Mouse (Mus musculus): ENCODE measurements around the gene Cyb5d2. TPM values are rescaled to one million over a fixed set of nuclear protein-coding genes. Genes with fewer than 3 reads are reported as not detected.
"Not testable (repeated sequence)": the region's sequence is repeated elsewhere in the genome, so short reads cannot be mapped to it uniquely, and the experiment has no call there.

The Cyb5d2 gene
- polyA plus RNA-seq, 1 experiment from 2014 or later: 7.5 TPM

DNA sequence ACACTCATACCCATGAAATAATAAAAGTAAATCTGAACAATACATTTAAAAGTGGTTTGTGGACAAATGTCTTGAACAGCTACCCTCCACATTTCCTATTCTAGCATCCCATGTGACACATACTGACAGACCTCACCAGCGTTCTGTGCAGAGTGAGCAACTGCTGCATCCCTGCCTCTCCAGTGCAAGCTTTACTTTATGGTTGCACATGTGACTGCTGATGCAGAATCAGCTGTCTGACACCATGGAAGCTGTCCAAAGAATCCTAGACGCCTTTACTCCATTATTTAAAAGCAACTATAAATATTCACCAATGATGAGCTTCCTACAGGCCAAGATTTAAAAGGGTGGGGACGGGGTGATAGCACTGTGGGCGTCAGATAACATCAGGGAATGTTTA lies 24.5 kb downstream of the Cyb5d2 start:
- Histone ChIP-seq H3K4me2 (replicated peaks) (no peak overlapping the region), H3K27ac (replicated peaks) (no peak overlapping the region), H3K4me1 (no peaks in the 10 kb centered on the region), H3K9me3 (no peaks in the 10 kb centered on the region), H3K36me3 (peaks cover 25% of the 10 kb centered on the region), H3K27me3 (no peaks in the 10 kb centered on the region), H3K9ac (replicated peaks) (no peak overlapping the region), H3K4me3 (no peak overlapping the region)
- no peak for ATAC-seq (replicated peaks)
- 76% methylated on average over 4 of the region's 4 CpGs for WGBS

DNA sequence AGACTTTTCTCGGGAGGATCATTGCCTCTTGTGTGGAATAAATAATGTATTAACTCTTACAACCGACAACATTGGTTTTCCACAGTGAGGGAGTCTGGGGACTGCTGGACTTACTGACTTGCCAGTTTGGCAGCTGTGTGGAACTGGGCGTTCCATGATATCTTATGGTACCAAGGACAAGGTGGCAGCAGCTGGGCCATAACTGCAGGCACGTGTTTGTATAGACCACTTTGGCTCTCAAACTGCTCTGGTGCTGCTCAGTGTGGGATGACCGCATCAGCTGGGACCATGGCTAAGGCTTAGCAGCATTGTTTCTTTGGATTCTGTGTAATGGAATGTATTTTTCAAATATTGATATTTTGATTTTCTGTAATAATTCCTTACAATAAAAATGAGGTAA lies 25.1 kb downstream of the Cyb5d2 start:
- no peak for ATAC-seq (replicated peaks)
- no peaks in the 10 kb centered on the region for H3K4me1 ChIP-seq
- 93% methylated on average over 5 of the region's 5 CpGs for WGBS
- H3K4me3 ChIP-seq: no peak overlapping the region
- H3K27ac ChIP-seq (replicated peaks): no peak overlapping the region
- peaks cover 25% of the 10 kb centered on the region for H3K36me3 ChIP-seq
- H3K9me3 ChIP-seq: no peaks in the 10 kb centered on the region
- H3K27me3 ChIP-seq: no peaks in the 10 kb centered on the region
- H3K4me2 ChIP-seq (replicated peaks): no peak overlapping the region
- no peak overlapping the region for H3K9ac ChIP-seq (replicated peaks)

DNA sequence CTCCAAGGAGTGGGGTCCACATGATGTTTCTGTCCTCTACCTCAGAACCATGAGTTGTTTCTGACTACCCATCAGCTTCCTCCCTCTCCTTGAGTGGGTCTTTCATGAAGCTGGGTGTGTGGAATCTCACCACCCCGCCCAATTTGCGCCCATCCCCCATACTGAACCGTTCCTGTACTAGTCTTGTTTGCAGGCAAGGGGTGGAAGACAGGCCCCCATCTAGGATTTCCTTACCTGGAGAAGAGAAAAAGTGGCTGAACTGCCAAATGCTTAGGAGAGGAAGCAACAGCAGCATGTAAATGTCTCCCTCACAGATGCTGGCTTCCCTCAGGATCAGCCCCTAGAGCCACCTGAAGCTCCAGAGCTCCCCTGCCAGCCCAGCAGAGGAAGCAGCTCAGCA lies 25.6 kb downstream of the Cyb5d2 start:
- Histone ChIP-seq H3K27ac (replicated peaks) (no peak overlapping the region), H3K9me3 (no peaks in the 10 kb centered on the region), H3K4me3 (no peak overlapping the region), H3K9ac (replicated peaks) (no peak overlapping the region), H3K4me2 (replicated peaks) (no peak overlapping the region), H3K4me1 (no peaks in the 10 kb centered on the region), H3K36me3 (peaks cover 25% of the 10 kb centered on the region), H3K27me3 (no peaks in the 10 kb centered on the region)
- no peak for ATAC-seq (replicated peaks)
- WGBS: 99% methylated on average over 3 of the region's 3 CpGs

DNA sequence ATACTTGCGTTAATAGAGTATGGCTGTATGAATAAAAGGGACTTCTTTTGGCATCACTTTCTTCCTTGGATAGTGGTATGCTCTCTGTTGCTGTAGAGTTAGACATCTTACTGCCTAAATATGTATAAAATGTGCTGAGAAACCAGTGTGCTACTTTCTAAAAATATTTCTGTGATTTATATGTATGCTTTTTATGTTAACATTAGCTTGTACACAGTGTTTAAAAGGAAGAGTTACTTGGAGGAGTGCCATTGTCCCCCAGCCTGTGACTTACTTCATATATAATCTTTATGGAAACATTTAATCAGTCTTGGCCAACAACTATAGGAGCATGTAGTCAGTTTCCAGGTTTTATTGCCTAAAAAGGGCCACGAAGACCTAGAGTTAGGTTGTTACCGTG lies 26.9 kb downstream of the Cyb5d2 start:
- 94% methylated on average over 3 of the region's 3 CpGs for WGBS
- H3K36me3 ChIP-seq: peaks cover 32% of the 10 kb centered on the region
- no peaks in the 10 kb centered on the region for H3K9me3 ChIP-seq
- H3K4me2 ChIP-seq (replicated peaks): no peak overlapping the region
- H3K27ac ChIP-seq (replicated peaks): no peak overlapping the region
- ATAC-seq (replicated peaks): no peak
- no peaks in the 10 kb centered on the region for H3K4me1 ChIP-seq
- H3K4me3 ChIP-seq: no peak overlapping the region
- H3K9ac ChIP-seq (replicated peaks): no peak overlapping the region
- no peaks in the 10 kb centered on the region for H3K27me3 ChIP-seq

DNA sequence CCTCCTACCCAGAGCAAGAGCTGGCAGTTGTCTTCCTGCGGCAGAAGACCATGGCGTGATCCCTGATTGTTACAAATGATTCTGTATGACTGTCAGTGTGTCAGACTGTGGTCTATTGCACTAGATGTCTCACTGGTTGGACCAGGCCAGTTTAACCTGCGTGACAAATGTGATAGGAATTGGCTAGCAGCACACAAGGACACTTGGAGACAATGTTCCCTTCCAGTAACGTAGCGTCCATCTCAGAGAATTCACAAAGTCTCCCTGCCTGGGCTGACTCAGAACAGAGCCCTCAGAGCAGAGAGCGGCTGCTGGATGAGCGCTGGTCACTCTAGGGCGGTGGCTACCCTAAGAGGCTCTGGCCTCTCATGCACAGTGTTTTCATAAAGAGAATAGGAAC lies 28.2 kb downstream of the Cyb5d2 start:
- ATAC-seq (replicated peaks): no peak
- Histone ChIP-seq H3K9ac (replicated peaks) (no peak overlapping the region), H3K4me2 (replicated peaks) (no peak overlapping the region), H3K4me3 (no peak overlapping the region), H3K36me3 (peaks cover 43% of the 10 kb centered on the region), H3K9me3 (no peaks in the 10 kb centered on the region), H3K27ac (replicated peaks) (no peak overlapping the region), H3K4me1 (no peaks in the 10 kb centered on the region), H3K27me3 (no peaks in the 10 kb centered on the region)
- WGBS: 95% methylated on average over 8 of the region's 8 CpGs

DNA sequence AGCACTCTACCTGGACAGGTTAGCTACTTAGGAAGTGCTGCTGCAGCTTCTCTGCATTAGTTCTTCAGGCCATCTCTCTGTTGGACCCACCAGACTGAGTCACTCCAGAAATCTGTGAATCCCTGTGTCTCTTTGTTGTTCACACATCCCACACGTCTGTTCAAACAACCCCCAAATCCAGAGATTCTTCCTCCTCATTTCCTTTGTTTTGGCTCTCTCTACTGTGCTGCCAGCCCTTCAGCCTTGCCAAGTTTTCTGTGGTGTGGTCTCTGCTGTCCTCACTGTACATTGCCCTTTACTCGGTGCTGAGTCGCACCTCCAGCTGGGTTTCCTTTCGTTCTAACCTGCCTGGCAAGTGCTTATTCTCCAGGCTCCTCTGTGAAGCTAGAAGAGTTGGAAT lies 31.7 kb downstream of the Cyb5d2 start:
- H3K4me3 ChIP-seq: no peak overlapping the region
- WGBS: 81% methylated on average over 4 of the region's 4 CpGs
- H3K4me1 ChIP-seq: no peaks in the 10 kb centered on the region
- no peak overlapping the region for H3K4me2 ChIP-seq (replicated peaks)
- no peaks in the 10 kb centered on the region for H3K27me3 ChIP-seq
- H3K36me3 ChIP-seq: peaks cover 71% of the 10 kb centered on the region
- no peak overlapping the region for H3K9ac ChIP-seq (replicated peaks)
- H3K27ac ChIP-seq (replicated peaks): no peak overlapping the region
- no peak for ATAC-seq (replicated peaks)
- H3K9me3 ChIP-seq: no peaks in the 10 kb centered on the region

DNA sequence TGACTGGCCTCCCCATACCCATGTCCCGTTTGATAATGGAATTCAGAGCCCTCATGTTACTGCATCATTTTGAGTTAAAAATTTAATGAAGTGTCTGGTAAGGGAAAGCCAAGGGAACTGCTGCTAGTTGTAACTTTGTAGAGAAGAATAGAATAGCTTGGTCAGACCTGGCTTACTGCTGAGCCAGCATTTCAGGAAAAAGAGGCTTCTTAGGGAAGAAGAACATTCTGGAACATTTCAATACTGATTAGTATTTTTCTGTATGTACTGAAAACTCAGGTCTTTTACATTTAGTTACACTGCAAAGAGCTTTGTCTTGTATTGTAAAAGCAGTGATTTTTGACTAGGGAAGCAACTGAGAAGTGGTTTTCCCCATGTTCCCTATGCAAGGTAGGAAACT lies 35.2 kb downstream of the Cyb5d2 start:
- no peaks in the 10 kb centered on the region for H3K4me1 ChIP-seq
- H3K4me3 ChIP-seq: no peak overlapping the region
- H3K27me3 ChIP-seq: no peaks in the 10 kb centered on the region
- peaks cover 85% of the 10 kb centered on the region for H3K36me3 ChIP-seq
- H3K27ac ChIP-seq (replicated peaks): no peak overlapping the region
- no peaks in the 10 kb centered on the region for H3K9me3 ChIP-seq
- WGBS: 91% methylated on average over 1 of the region's 1 CpGs
- H3K9ac ChIP-seq (replicated peaks): no peak overlapping the region
- ATAC-seq (replicated peaks): no peak
- H3K4me2 ChIP-seq (replicated peaks): no peak overlapping the region

DNA sequence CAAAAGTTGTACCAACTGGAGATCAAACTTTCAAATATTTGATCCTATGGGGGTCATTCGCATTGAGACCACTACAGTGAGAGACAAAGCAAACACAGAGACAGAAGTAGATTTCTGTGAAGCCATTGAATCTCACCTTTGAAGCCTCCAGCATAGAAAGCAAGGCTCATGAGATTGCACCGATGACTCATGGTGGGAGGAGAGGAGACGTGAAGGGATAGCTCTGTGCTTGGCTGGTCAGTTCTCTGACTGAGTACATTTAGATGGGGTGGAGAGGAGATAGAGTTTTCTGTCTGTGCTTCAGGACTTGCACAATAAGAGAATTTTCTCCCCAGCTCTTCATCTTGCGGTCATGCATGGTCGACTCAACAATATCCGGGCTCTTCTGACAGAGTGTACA lies 36.4 kb downstream of the Cyb5d2 start:
- 97% methylated on average over 6 of the region's 6 CpGs for WGBS
- H3K36me3 ChIP-seq: peaks cover 95% of the 10 kb centered on the region
- H3K9me3 ChIP-seq: no peaks in the 10 kb centered on the region
- no peak overlapping the region for H3K4me2 ChIP-seq (replicated peaks)
- ATAC-seq (replicated peaks): no peak
- H3K4me1 ChIP-seq: no peaks in the 10 kb centered on the region
- H3K27ac ChIP-seq (replicated peaks): no peak overlapping the region
- no peaks in the 10 kb centered on the region for H3K27me3 ChIP-seq
- H3K4me3 ChIP-seq: no peak overlapping the region
- H3K9ac ChIP-seq (replicated peaks): no peak overlapping the region

DNA sequence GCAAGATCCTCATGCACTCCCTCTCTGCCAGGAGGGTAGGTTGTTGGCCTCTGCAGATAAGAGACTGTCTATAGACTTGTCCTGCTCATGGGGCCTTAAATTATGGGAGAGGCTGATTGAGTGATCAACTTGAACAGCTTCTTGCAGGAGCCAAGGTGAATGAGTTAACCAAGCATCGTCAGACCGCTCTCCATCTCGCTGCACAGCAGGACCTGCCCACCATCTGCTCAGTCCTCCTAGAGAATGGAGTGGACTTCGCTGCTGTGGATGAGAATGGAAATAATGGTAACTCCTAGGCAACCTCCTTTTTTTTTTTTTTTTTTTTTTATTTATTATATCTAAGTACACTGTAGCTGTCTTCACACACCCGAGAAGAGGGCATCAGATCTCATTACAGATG lies 37.6 kb downstream of the Cyb5d2 start:
- no peak for ATAC-seq (replicated peaks)
- Histone ChIP-seq H3K36me3 (peaks cover 98% of the 10 kb centered on the region), H3K4me1 (no peaks in the 10 kb centered on the region), H3K9me3 (no peaks in the 10 kb centered on the region), H3K9ac (replicated peaks) (no peak overlapping the region), H3K4me2 (replicated peaks) (no peak overlapping the region), H3K27me3 (no peaks in the 10 kb centered on the region), H3K27ac (replicated peaks) (no peak overlapping the region), H3K4me3 (no peak overlapping the region)
- 94% methylated on average over 5 of the region's 5 CpGs for WGBS

DNA sequence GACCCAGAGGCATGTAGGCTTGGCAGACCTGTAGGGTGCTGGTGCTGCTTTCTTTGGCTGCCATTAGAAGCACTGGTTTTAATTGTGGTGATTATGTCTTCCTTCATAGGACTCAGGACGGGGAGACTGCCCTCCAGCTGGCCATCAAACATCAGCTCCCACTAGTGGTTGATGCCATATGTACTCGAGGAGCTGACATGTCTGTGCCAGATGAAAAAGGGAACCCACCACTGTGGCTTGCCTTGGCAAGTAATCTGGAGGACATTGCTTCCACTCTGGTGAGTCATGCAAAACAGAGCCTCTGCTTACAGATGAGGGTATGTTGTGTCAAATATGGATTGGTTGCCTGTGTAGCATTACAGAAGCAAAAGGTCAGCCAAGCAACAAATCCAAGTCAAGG lies 44.0 kb downstream of the Cyb5d2 start:
- H3K4me2 ChIP-seq (replicated peaks): no peak overlapping the region
- ATAC-seq (replicated peaks): no peak
- H3K36me3 ChIP-seq: peaks cover 95% of the 10 kb centered on the region
- no peaks in the 10 kb centered on the region for H3K9me3 ChIP-seq
- H3K4me1 ChIP-seq: no peaks in the 10 kb centered on the region
- H3K27me3 ChIP-seq: no peaks in the 10 kb centered on the region
- H3K9ac ChIP-seq (replicated peaks): no peak overlapping the region
- WGBS: 52% methylated on average over 2 of the region's 2 CpGs
- no peak overlapping the region for H3K4me3 ChIP-seq
- no peak overlapping the region for H3K27ac ChIP-seq (replicated peaks)

DNA sequence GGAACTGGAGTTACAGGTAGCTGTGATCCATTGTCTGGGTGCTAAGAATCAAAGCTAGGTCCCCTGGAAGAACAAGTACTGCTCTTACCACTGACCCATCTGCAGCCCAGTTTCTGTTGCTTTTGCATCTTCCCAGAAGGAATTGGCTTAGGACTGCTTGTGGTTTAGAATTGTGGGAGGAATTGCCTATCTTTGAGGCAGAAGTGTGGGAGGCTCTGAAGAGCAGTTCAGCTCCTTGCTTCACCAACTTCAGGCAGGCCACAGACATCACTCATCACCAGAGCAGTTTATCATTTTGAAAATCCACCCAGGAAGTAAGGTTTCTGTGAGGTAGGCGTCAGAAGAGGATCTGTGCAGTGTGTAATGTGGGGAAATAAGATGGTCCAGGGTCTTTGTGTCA lies 56.9 kb downstream of the Cyb5d2 start:
- no peaks in the 10 kb centered on the region for H3K9me3 ChIP-seq
- H3K36me3 ChIP-seq: peaks cover 40% of the 10 kb centered on the region
- no peak for ATAC-seq (replicated peaks)

DNA sequence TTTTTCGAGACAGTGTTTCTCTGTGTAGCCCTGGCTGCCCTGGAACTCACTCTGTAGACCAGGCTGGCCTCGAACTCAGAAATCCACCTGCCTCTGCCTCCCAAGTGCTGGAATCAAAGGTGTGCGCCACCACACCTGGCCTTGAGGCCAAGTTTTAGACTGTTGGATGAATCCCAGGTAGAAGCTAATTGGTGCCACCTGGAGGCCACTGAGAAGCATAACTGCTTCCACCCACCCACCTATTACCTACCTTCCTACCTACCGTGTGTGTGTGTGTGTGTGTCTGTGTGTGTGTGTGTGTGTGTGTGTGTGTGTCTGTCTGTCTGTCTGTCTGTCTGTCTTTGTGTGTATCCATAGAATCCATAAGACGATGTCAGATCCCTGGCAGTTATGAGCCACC lies 58.4 kb downstream of the Cyb5d2 start:
- not testable (repeated sequence) for H3K4me2 ChIP-seq (replicated peaks); H3K27me3 ChIP-seq; H3K9ac ChIP-seq (replicated peaks); H3K9me3 ChIP-seq; H3K4me1 ChIP-seq; H3K4me3 ChIP-seq; ATAC-seq (replicated peaks); H3K27ac ChIP-seq (replicated peaks)
- peaks cover 41% of the 10 kb centered on the region for H3K36me3 ChIP-seq
- WGBS: 89% methylated on average over 5 of the region's 5 CpGs

More for the DNA sequence above, 56.9 kb downstream of the Cyb5d2 start:
- H3K4me1 ChIP-seq: no peaks in the 10 kb centered on the region
- WGBS: 96% methylated on average over 1 of the region's 1 CpGs
- no peak overlapping the region for H3K9ac ChIP-seq (replicated peaks)
- H3K4me3 ChIP-seq: no peak overlapping the region
- no peak overlapping the region for H3K27ac ChIP-seq (replicated peaks)
- H3K27me3 ChIP-seq: no peaks in the 10 kb centered on the region
- no peak overlapping the region for H3K4me2 ChIP-seq (replicated peaks)

DNA sequence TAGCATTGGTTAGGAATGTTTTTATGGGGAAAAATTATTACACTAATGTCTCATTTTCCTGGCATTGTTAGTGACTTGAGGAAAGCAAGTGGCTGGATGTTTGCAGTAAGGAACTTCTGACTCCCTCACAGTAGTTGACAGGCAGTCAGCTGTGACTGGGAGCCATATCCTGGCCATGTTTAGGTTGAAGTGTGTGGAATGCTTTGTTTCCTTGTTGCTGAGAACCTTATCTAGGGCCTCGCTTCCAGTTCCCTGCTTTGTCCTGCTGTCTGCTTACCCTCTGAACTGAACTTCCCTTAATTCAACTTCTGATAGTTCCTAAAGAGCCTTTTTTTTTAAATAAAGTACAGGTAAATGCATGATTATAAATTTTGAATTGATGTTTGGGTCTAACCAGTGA lies 59.6 kb downstream of the Cyb5d2 start:
- no peak overlapping the region for H3K4me2 ChIP-seq (replicated peaks)

More for the DNA sequence above, 59.6 kb downstream of the Cyb5d2 start:
- no peaks in the 10 kb centered on the region for H3K9me3 ChIP-seq
- H3K27me3 ChIP-seq: no peaks in the 10 kb centered on the region
- no peak for ATAC-seq (replicated peaks)
- 74% methylated on average over 1 of the region's 1 CpGs for WGBS
- H3K36me3 ChIP-seq: peaks cover 50% of the 10 kb centered on the region
- no peak overlapping the region for H3K4me3 ChIP-seq
- H3K27ac ChIP-seq (replicated peaks): no peak overlapping the region
- H3K4me1 ChIP-seq: no peaks in the 10 kb centered on the region
- H3K9ac ChIP-seq (replicated peaks): no peak overlapping the region
